Mouse (Mus musculus): ENCODE measurements at regions not wholly inside any gene's neighbourhood (a gene's known extent, or its start where the extent isn't known, plus 50 kb on each side); places are given as distances from the start of the nearest gene placed in this dataset.

- DNase-seq = no peak
Measured at GRCm38 (mm10) chr3:129450671-129451070, 81.5 kb upstream of the Elovl6 start.

- DNase-seq = no peak
Measured at GRCm38 (mm10) chr3:129470088-129470487, 62.1 kb upstream of the Elovl6 start.

GRCm38 (mm10) chr3:129471332-129471731 is 60.8 kb upstream of the Elovl6 start:
- DNase-seq = no peak

- DNase-seq = no peak
Measured at GRCm38 (mm10) chr3:129472008-129472407, 60.1 kb upstream of the Elovl6 start.

- no peak for DNase-seq
Measured at GRCm38 (mm10) chr3:129474451-129474850, 57.7 kb upstream of the Elovl6 start.

GRCm38 (mm10) chr3:129476250-129476649 is 55.9 kb upstream of the Elovl6 start:
- no peak for DNase-seq

GRCm38 (mm10) chr3:129478093-129478492 is 54.1 kb upstream of the Elovl6 start:
- no peak for DNase-seq

GRCm38 (mm10) chr3:129481293-129481692 is 50.9 kb upstream of the Elovl6 start:
- DNase-seq = no peak

Measured in embryo, embryonic 11 days (tissue).